Mouse (Mus musculus) midbrain, embryonic 16.5 days (tissue): Measurements from ENCODE around the gene Wdr59. TPM values are rescaled to one million over a fixed set of nuclear protein-coding genes. Genes with fewer than 3 reads are reported as not detected.
"Not testable (repeated sequence)": the region's sequence is repeated elsewhere in the genome, so short reads cannot be mapped to it uniquely, and the experiment has no call there.

ENCODE experiments used
- ATAC-seq: fragments of 200-750 bp; cut with Nextera tagmentation; 2 replicates; pipeline ENCODE4 v1.8.0; 2017; ENCODE audit warnings: moderate TSS enrichment
- H3K27ac ChIP-seq: fragments of 300-500 bp; sonication (generic); 2 replicates; pipeline ENCODE4 v1.5.1; 2014; ENCODE audit warnings: mild to moderate bottlenecking, low read length, mixed read lengths
- H3K27me3 ChIP-seq: fragments of 300-500 bp; sonication (generic); 2 replicates; pipeline ENCODE4 v1.6.1; 2014; ENCODE audit warnings: low read depth, low read length, mixed read lengths; ENCODE audit not compliant: control insufficient read depth, insufficient read depth
- H3K36me3 ChIP-seq: fragments of 300-500 bp; sonication (generic); 2 replicates; pipeline ENCODE4 v1.6.1; 2014; ENCODE audit warnings: mild to moderate bottlenecking, low read length, moderate library complexity, mixed read lengths; ENCODE audit not compliant: control insufficient read depth, insufficient read depth
- H3K4me1 ChIP-seq: fragments of 300-500 bp; sonication (generic); 2 replicates; pipeline ENCODE4 v1.6.1; 2014; ENCODE audit warnings: mild to moderate bottlenecking, low read length, mixed read lengths; ENCODE audit not compliant: control insufficient read depth, insufficient read depth
- H3K4me2 ChIP-seq: fragments of 300-500 bp; sonication (generic); 2 replicates; pipeline ENCODE4 v1.6.1; 2014; ENCODE audit warnings: mild to moderate bottlenecking, low read length, mixed read lengths
- H3K4me3 ChIP-seq: fragments of 300-500 bp; sonication (generic); 2 replicates; pipeline ENCODE4 v1.5.1; 2014; ENCODE audit warnings: low read depth, mild to moderate bottlenecking, low read length, moderate library complexity, mixed read lengths
- H3K9ac ChIP-seq: fragments of 300-500 bp; sonication (generic); 2 replicates; pipeline ENCODE4 v1.6.1; 2014; ENCODE audit warnings: low read depth, low read length, mixed read lengths
- H3K9me3 ChIP-seq: fragments of 300-500 bp; sonication (generic); replicated peaks from 2 replicates; pipeline ENCODE4 v1.6.1; 2014; ENCODE audit warnings: mild to moderate bottlenecking, low read length, mixed read lengths; ENCODE audit not compliant: control insufficient read depth, poor library complexity, severe bottlenecking
- WGBS: fragments of 180-500 bp; shearing (Covaris S2); extraction: QIAGEN DNeasy Blood & Tissue Kit; methylation state at CpG from one replicate; pipeline ENCODE4 v1.1.7; 2014; 5-methylcytosine and 5-hydroxymethylcytosine counted together
- polyA plus RNA-seq: library from polyadenylated mRNA; unstranded; fragments of >200 nt; fragmentation: Nextera tagmentation; extraction: Ambion mirVana; gene quantifications from 2 replicates; pipeline ENCODE4 v1.2.1, GENCODE M21; 2015

The Wdr59 gene
- polyA plus RNA-seq, 1 experiment from 2014 or later: 8.0 TPM

GRCm38 (mm10) chr8:111512941-111513340 is 9.0 kb downstream of the Wdr59 start:
- H3K36me3 ChIP-seq: no peaks in the 10 kb centered on the region
- WGBS: 69% methylated on average over 7 of the region's 7 CpGs
- H3K9me3 ChIP-seq: no peaks in the 10 kb centered on the region
- no peaks in the 10 kb centered on the region; the same call in 1 of the 2 replicates for H3K27me3 ChIP-seq
- no peak overlapping the region for H3K27ac ChIP-seq
- ATAC-seq: no peak
- H3K4me3 ChIP-seq: no peak overlapping the region
- H3K9ac ChIP-seq: no peak overlapping the region
- H3K4me1 ChIP-seq: no peaks in the 10 kb centered on the region
- no peak overlapping the region for H3K4me2 ChIP-seq

GRCm38 (mm10) chr8:111510401-111510800 is 11.5 kb downstream of the Wdr59 start:
- Histone ChIP-seq H3K27ac (no peak overlapping the region), H3K4me3 (no peak overlapping the region), H3K4me1 (no peaks in the 10 kb centered on the region), H3K36me3 (no peaks in the 10 kb centered on the region), H3K9ac (no peak overlapping the region), H3K27me3 (no peaks in the 10 kb centered on the region; the same call in 1 of the 2 replicates), H3K4me2 (no peak overlapping the region), H3K9me3 (no peaks in the 10 kb centered on the region)
- no peak for ATAC-seq
- 77% methylated on average over 4 of the region's 4 CpGs for WGBS

DNA sequence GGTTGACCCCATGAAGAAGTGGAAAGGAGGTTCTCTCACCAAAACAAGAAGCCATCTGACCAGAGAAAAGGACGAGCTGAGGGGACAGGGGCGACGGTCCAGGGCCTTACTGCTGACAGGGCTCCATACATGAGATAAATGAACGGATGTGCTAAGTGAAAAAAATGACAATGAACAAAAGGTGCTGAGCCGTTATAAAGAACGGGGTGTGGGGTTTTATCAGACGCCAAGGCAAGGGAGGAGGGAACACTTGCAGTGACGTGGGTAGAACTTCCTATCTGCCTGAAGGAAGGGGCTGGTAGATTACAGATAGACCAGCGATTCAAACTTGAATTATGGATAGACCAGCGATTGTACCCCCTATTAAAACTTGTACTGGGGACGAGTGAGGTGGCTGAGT is 12.6 kb downstream of the Wdr59 start:
- no peaks in the 10 kb centered on the region for H3K9me3 ChIP-seq
- H3K27me3 ChIP-seq: no peaks in the 10 kb centered on the region
- no peak for ATAC-seq
- no peak overlapping the region for H3K27ac ChIP-seq
- no peak overlapping the region for H3K9ac ChIP-seq
- H3K36me3 ChIP-seq: peaks cover under 1% of the 10 kb centered on the region; the same call in 1 of the 2 replicates
- no peak overlapping the region for H3K4me3 ChIP-seq
- 91% methylated on average over 11 of the region's 11 CpGs for WGBS
- no peaks in the 10 kb centered on the region for H3K4me1 ChIP-seq
- no peak overlapping the region for H3K4me2 ChIP-seq

GRCm38 (mm10) chr8:111508566-111508965 is 13.3 kb downstream of the Wdr59 start:
- ATAC-seq: no peak
- no peaks in the 10 kb centered on the region for H3K9me3 ChIP-seq
- no peak overlapping the region for H3K4me2 ChIP-seq
- H3K4me1 ChIP-seq: no peaks in the 10 kb centered on the region
- 32% methylated on average over 2 of the region's 2 CpGs for WGBS
- no peak overlapping the region for H3K27ac ChIP-seq
- H3K27me3 ChIP-seq: no peaks in the 10 kb centered on the region
- no peak overlapping the region for H3K9ac ChIP-seq
- peaks cover 5% of the 10 kb centered on the region; the same call in 1 of the 2 replicates for H3K36me3 ChIP-seq
- no peak overlapping the region for H3K4me3 ChIP-seq

DNA sequence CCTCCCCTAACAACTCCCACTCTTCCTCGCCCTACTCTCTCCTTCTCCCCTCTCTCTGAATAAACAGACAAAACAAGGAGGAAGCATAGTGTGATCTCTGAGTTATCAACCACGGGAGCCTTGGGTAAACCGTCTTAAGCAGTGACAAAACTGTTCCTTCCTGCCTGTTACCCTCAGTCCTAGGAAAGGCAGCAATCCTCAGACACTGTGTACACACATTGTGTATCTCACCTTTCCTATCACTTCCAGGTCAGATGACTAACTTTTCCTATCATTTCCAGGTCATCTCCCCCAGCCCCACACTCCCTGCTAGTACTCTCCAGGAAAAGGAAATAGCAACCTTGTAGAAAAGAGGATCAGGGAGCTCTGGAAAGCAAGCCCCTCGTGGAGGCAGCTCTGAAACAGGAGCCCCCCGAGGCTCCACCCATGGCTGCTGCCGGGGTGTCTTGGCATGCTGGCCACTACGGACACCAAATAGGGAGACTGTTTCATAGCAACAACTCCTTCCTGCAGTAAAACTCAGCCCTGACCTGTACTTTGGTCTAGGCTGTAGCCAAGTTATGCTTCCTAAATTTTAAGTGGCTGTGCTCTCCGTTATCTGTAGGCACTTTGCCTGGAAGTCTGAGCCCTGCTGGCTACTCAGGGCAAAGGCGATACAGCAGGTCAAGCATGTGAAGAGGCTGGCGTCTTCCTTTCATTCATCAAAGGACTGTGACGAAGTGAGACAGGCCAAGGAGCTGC is 20.0 kb downstream of the Wdr59 start:
- Histone ChIP-seq H3K4me1 (no peaks in the 10 kb centered on the region), H3K27me3 (no peaks in the 10 kb centered on the region), H3K4me3 (no peak overlapping the region), H3K9me3 (no peaks in the 10 kb centered on the region), H3K36me3 (peaks cover 18% of the 10 kb centered on the region; the same call in 1 of the 2 replicates), H3K9ac (no peak overlapping the region), H3K4me2 (no peak overlapping the region), H3K27ac (no peak overlapping the region)
- ATAC-seq: no peak
- WGBS: 76% methylated on average over 11 of the region's 11 CpGs

- H3K9ac ChIP-seq, ATAC-seq, H3K27me3 ChIP-seq, H3K9me3 ChIP-seq, H3K4me3 ChIP-seq, H3K4me1 ChIP-seq, H3K27ac ChIP-seq, H3K4me2 ChIP-seq: not testable (repeated sequence)
- WGBS: 96% methylated on average over 5 of the region's 6 CpGs
- peaks cover 19% of the 10 kb centered on the region for H3K36me3 ChIP-seq
Observed at GRCm38 (mm10) chr8:111498249-111498648, 23.6 kb downstream of the Wdr59 start.

GRCm38 (mm10) chr8:111496326-111496725 is 25.6 kb downstream of the Wdr59 start:
- H3K4me1 ChIP-seq: no peaks in the 10 kb centered on the region
- no peaks in the 10 kb centered on the region for H3K9me3 ChIP-seq
- no peak overlapping the region for H3K27ac ChIP-seq
- peaks cover 19% of the 10 kb centered on the region for H3K36me3 ChIP-seq
- H3K4me2 ChIP-seq: no peak overlapping the region
- H3K27me3 ChIP-seq: no peaks in the 10 kb centered on the region
- no peak overlapping the region for H3K4me3 ChIP-seq
- no peak for ATAC-seq
- no peak overlapping the region for H3K9ac ChIP-seq
- 87% methylated on average over 7 of the region's 7 CpGs for WGBS

- H3K4me1 ChIP-seq: no peaks in the 10 kb centered on the region; the same call in 1 of the 2 replicates
- H3K27ac ChIP-seq: no peak overlapping the region
- H3K9me3 ChIP-seq: no peaks in the 10 kb centered on the region
- 91% methylated on average over 3 of the region's 3 CpGs for WGBS
- H3K27me3 ChIP-seq: no peaks in the 10 kb centered on the region
- H3K36me3 ChIP-seq: peaks cover 6% of the 10 kb centered on the region; the same call in 1 of the 2 replicates
- H3K4me3 ChIP-seq: no peak overlapping the region
- ATAC-seq: no peak
- H3K9ac ChIP-seq: no peak overlapping the region
- H3K4me2 ChIP-seq: no peak overlapping the region
Observed at GRCm38 (mm10) chr8:111493176-111493575, 28.7 kb downstream of the Wdr59 start.

GRCm38 (mm10) chr8:111492508-111492907 is 29.4 kb downstream of the Wdr59 start:
- 87% methylated on average over 9 of the region's 9 CpGs for WGBS
- H3K36me3 ChIP-seq: peaks cover 6% of the 10 kb centered on the region; the same call in 1 of the 2 replicates
- H3K4me1 ChIP-seq: no peaks in the 10 kb centered on the region; the same call in 1 of the 2 replicates
- no peak overlapping the region for H3K4me2 ChIP-seq
- no peak overlapping the region for H3K27ac ChIP-seq
- H3K9me3 ChIP-seq: no peaks in the 10 kb centered on the region
- ATAC-seq: no peak
- H3K9ac ChIP-seq: no peak overlapping the region
- no peak overlapping the region for H3K4me3 ChIP-seq
- H3K27me3 ChIP-seq: no peaks in the 10 kb centered on the region
